Mouse (Mus musculus): ENCODE results near the gene Slc38a7.

GRCm38 (mm10) chr8:95848734-95849464 is 4.4 kb downstream of the Slc38a7 start:
- TF ChIP-seq CTCF (IDR thresholded peaks at IDR 0.05; ENCODE audit: insufficient read depth, low read length): no peak
- no peak for TF ChIP-seq POLR2A (IDR thresholded peaks at IDR 0.05; ENCODE audit: borderline replicate concordance, extremely low read depth, low read depth, low read length)

Measured in lung, adult 2 months (tissue).